Mouse (Mus musculus) liver, embryonic 14.5 days (tissue): ENCODE data around the gene Fxyd1. TPM values are rescaled to one million over a fixed set of nuclear protein-coding genes. Genes with fewer than 3 reads are reported as not detected.

Experiments used
- ATAC-seq: fragments of 200-750 bp; cut with Nextera tagmentation; 2 replicates; pipeline ENCODE4 v1.8.0; 2017; ENCODE audit warnings: moderate number of reproducible peaks, mild to moderate bottlenecking, moderate library complexity; ENCODE audit not compliant: insufficient read depth
- DNase-seq, 3 experiments: peaks; one replicate each; pipeline ENCODE4 v3.0.0-alpha.2; 2012 to 2013; ENCODE audit warnings: low read depth in 3 of 3, low spot score in 3 of 3
- H3K27ac ChIP-seq: fragments of 300-500 bp; sonication (generic); 2 replicates; pipeline ENCODE4 v1.5.1; 2014; ENCODE audit warnings: moderate library complexity, mild to moderate bottlenecking, control low read depth, inconsistent platforms
- H3K27me3 ChIP-seq: fragments of 300-500 bp; sonication (generic); 2 replicates; pipeline ENCODE4 v1.6.1; 2014; ENCODE audit warnings: mild to moderate bottlenecking, low read length, moderate library complexity; ENCODE audit not compliant: control insufficient read depth, insufficient read depth
- H3K36me3 ChIP-seq: fragments of 300-500 bp; sonication (generic); replicated peaks from 2 replicates; pipeline ENCODE4 v1.6.1; 2014; ENCODE audit warnings: low read depth; ENCODE audit not compliant: control insufficient read depth, insufficient read depth
- H3K4me1 ChIP-seq, 2 experiments: fragments of 200-500 bp in 1 of 2; fragments of 300-500 bp in 1 of 2; sonication (generic) in 1 of 2; replicated peaks; 2 replicates each; pipeline ENCODE4 v1.6.1; 2012 to 2014; ENCODE audit warnings: antibody characterized with exemption in 1 of 2, inconsistent platforms in 1 of 2, low read length in 1 of 2; ENCODE audit not compliant: control insufficient read depth in 2 of 2, insufficient read depth in 2 of 2
- H3K4me2 ChIP-seq: fragments of 300-500 bp; sonication (generic); 2 replicates; pipeline ENCODE4 v1.6.1; 2014; ENCODE audit warnings: low read depth, mild to moderate bottlenecking, control low read depth, moderate library complexity
- H3K4me3 ChIP-seq, 2 experiments: fragments of 200-500 bp in 1 of 2; fragments of 300-500 bp in 1 of 2; sonication (generic) in 1 of 2; 2 replicates each; pipeline ENCODE4 v1.5.1; 2012 to 2014; ENCODE audit warnings: low read depth in 2 of 2, low read length in 2 of 2, mild to moderate bottlenecking in 2 of 2, control low read depth in 1 of 2, inconsistent platforms in 1 of 2, moderate library complexity in 1 of 2; ENCODE audit not compliant: insufficient read depth in 1 of 2
- H3K9ac ChIP-seq: fragments of 300-500 bp; sonication (generic); replicated peaks from 2 replicates; pipeline ENCODE4 v1.6.1; 2014; ENCODE audit warnings: mild to moderate bottlenecking, control low read depth, moderate library complexity
- H3K9me3 ChIP-seq: fragments of 300-500 bp; sonication (generic); 2 replicates; pipeline ENCODE4 v1.6.1; 2016; ENCODE audit warnings: low read length, mixed read lengths; ENCODE audit not compliant: control insufficient read depth
- CTCF ChIP-seq: IDR thresholded peaks from 2 replicates; pipeline ENCODE4 v1.5.1; 2016; ENCODE audit warnings: antibody characterized with exemption, low read depth, control low read depth
- EP300 ChIP-seq: IDR thresholded peaks from 2 replicates; pipeline ENCODE4 v1.6.1; 2016; ENCODE audit warnings: antibody characterized with exemption, low read depth
- WGBS: fragments of 180-500 bp; shearing (Covaris S2); extraction: QIAGEN DNeasy Blood & Tissue Kit; methylation state at CpG from one replicate; pipeline ENCODE4 v1.1.7; 2014; ENCODE audit not compliant: insufficient replicate concordance; 5-methylcytosine and 5-hydroxymethylcytosine counted together
- polyA plus RNA-seq, 2 experiments: library from polyadenylated mRNA; depleted of rRNA in 1 of 2; stranded (reverse) in 1 of 2; unstranded in 1 of 2; fragments of >200 nt; fragmentation: Nextera tagmentation in 1 of 2; extraction: Ambion mirVana in 1 of 2; gene quantifications; 2 replicates each; pipeline versions ENCODE4 v1.2.1 to v1.2.3; 2012 to 2014

The Fxyd1 gene
- polyA plus RNA-seq, 2 experiments, result 33.0 to 61.9 TPM

- 42% methylated on average over 10 of the region's 10 CpGs for WGBS
- no peak for ATAC-seq
- Histone ChIP-seq H3K36me3 (no peaks in the 10 kb centered on the region), H3K9ac (no peak within 1 kb of the TSS), H3K9me3 (no peaks in the 10 kb centered on the region), H3K4me1 (no peaks in the 10 kb centered on the region), H3K4me2 (peak within 1 kb of the TSS; percentile 43), H3K4me3 (peak within 1 kb of the TSS; percentile 34 to 41), H3K27me3 (no peaks in the 10 kb centered on the region; the same call in 1 of the 2 replicates), H3K27ac (no peak within 1 kb of the TSS)
- no peak for TF ChIP-seq CTCF
- no peak for TF ChIP-seq EP300
- no peak for DNase-seq
Observed at GRCm38 (mm10) chr7:31042431-31042910, 14.5 kb downstream of the Fxyd1 start, which contains the start of gene Fxyd5. Gene Fxyd5 (minus strand): TSS chr7:31042481.

GRCm38 (mm10) chr7:31041662-31042315 lies 15.2 kb downstream of the Fxyd1 start:
- Histone ChIP-seq H3K9ac (no peak overlapping the region), H3K27ac (no peak overlapping the region), H3K4me3 (peak overlapping the region; percentile 34 to 41), H3K27me3 (no peaks in the 10 kb centered on the region; the same call in 1 of the 2 replicates), H3K9me3 (no peaks in the 10 kb centered on the region), H3K4me2 (peak overlapping the region; percentile 43), H3K4me1 (no peaks in the 10 kb centered on the region), H3K36me3 (no peaks in the 10 kb centered on the region)
- no peak for TF ChIP-seq EP300
- no peak for TF ChIP-seq CTCF
- no peak for DNase-seq
- no peak for ATAC-seq
- under 1% methylated on average over 28 of the region's 28 CpGs for WGBS

GRCm38 (mm10) chr7:31041023-31041407 lies 16.0 kb downstream of the Fxyd1 start:
- H3K4me1 ChIP-seq, result no peaks in the 10 kb centered on the region
- no peaks in the 10 kb centered on the region; the same call in 1 of the 2 replicates for H3K27me3 ChIP-seq
- no peak for DNase-seq
- H3K4me2 ChIP-seq, result peak overlapping the region; percentile 43
- 16% methylated on average over 8 of the region's 8 CpGs for WGBS
- no peaks in the 10 kb centered on the region for H3K9me3 ChIP-seq
- no peaks in the 10 kb centered on the region for H3K36me3 ChIP-seq
- H3K27ac ChIP-seq, result no peak overlapping the region
- H3K4me3 ChIP-seq, result no peak overlapping the region
- H3K9ac ChIP-seq, result no peak overlapping the region
- TF ChIP-seq CTCF, result no peak
- no peak for TF ChIP-seq EP300
- ATAC-seq, result no peak

GRCm38 (mm10) chr7:31040281-31041022 lies 16.5 kb downstream of the Fxyd1 start:
- ATAC-seq, result no peak
- Histone ChIP-seq H3K9ac (no peak overlapping the region), H3K27ac (no peak overlapping the region), H3K36me3 (no peaks in the 10 kb centered on the region), H3K4me2 (no peak overlapping the region), H3K27me3 (no peaks in the 10 kb centered on the region; the same call in 1 of the 2 replicates), H3K9me3 (no peaks in the 10 kb centered on the region), H3K4me3 (no peak overlapping the region), H3K4me1 (no peaks in the 10 kb centered on the region)
- no peak for DNase-seq
- WGBS, result 43% methylated on average over 12 of the region's 12 CpGs
- no peak for TF ChIP-seq EP300
- TF ChIP-seq CTCF, result no peak

- Histone ChIP-seq H3K4me1 (peaks cover 0 to 7% of the 10 kb centered on the region in 2 experiments; a peak in 2 of 4 replicates), H3K4me2 (no peak overlapping the region), H3K27ac (no peak overlapping the region), H3K4me3 (no peak overlapping the region), H3K9me3 (no peaks in the 10 kb centered on the region), H3K27me3 (no peaks in the 10 kb centered on the region; the same call in 1 of the 2 replicates), H3K9ac (no peak overlapping the region), H3K36me3 (no peaks in the 10 kb centered on the region)
- no peak for DNase-seq
- whole genome bisulfite sequencing, result 80% methylated on average over 4 of the region's 4 CpGs
- TF ChIP-seq EP300 (no peak), CTCF (no peak)
- ATAC-seq, result no peak
Observed at GRCm38 (mm10) chr7:31039011-31039410, 18.0 kb downstream of the Fxyd1 start.
